Mouse (Mus musculus) ES-Bruce4 (cell line): ENCODE measurements around the gene Ear2. TPM values are rescaled to one million over a fixed set of nuclear protein-coding genes. Genes with fewer than 3 reads are reported as not detected.
"Not testable (repeated sequence)": the region's sequence is repeated elsewhere in the genome, so short reads cannot be mapped to it uniquely, and the experiment has no call there.

Experiments used
- H3K27ac ChIP-seq: 2 replicates; pipeline ENCODE4 v1.5.1; 2012; ENCODE audit warnings: low read length, inconsistent platforms; ENCODE audit not compliant: insufficient read depth
- H3K27me3 ChIP-seq: 2 replicates; pipeline ENCODE4 v1.6.1; 2012; ENCODE audit warnings: mild to moderate bottlenecking, low read length, inconsistent platforms; ENCODE audit not compliant: control insufficient read depth, poor library complexity, insufficient read depth, severe bottlenecking
- H3K36me3 ChIP-seq: 2 replicates; pipeline ENCODE4 v1.6.1; 2012; ENCODE audit warnings: inconsistent platforms, mild to moderate bottlenecking, low read length, moderate library complexity; ENCODE audit not compliant: control insufficient read depth, poor library complexity, insufficient read depth, severe bottlenecking
- H3K4me1 ChIP-seq: one replicate; pipeline ENCODE4 v1.8.1; 2011; ENCODE audit warnings: low read length; ENCODE audit not compliant: control insufficient read depth, insufficient read depth
- H3K4me3 ChIP-seq: 2 replicates; pipeline ENCODE4 v1.5.1; 2011; ENCODE audit warnings: low read depth, mild to moderate bottlenecking, low read length
- H3K9ac ChIP-seq: 2 replicates; pipeline ENCODE4 v1.6.1; 2012; ENCODE audit warnings: low read depth, mild to moderate bottlenecking, inconsistent platforms; ENCODE audit not compliant: poor library complexity, severe bottlenecking
- H3K9me3 ChIP-seq: replicated peaks from 2 replicates; pipeline ENCODE4 v1.6.1; 2012; ENCODE audit warnings: mild to moderate bottlenecking, low read length, inconsistent platforms; ENCODE audit not compliant: control insufficient read depth, poor library complexity, insufficient read depth, severe bottlenecking
- CTCF ChIP-seq: IDR thresholded peaks from one replicate; pipeline ENCODE4 v1.8.1; 2011; ENCODE audit warnings: low read depth, low read length
- EP300 ChIP-seq: IDR thresholded peaks from 2 replicates; pipeline ENCODE4 v1.6.1; 2011; ENCODE audit warnings: low read depth, low read length; ENCODE audit not compliant: insufficient read depth
- POLR2A ChIP-seq: IDR thresholded peaks from one replicate; pipeline ENCODE4 v1.8.1; 2011; ENCODE audit warnings: low read length; ENCODE audit not compliant: insufficient read depth
- polyA plus RNA-seq: library from polyadenylated mRNA; stranded (reverse); fragments of >200 nt; gene quantifications from 2 replicates; pipeline ENCODE4 v1.2.4, GENCODE M21; 2011; ENCODE audit warnings: low read depth; ENCODE audit not compliant: missing spikeins, insufficient read depth, insufficient read length

Ear2 gene
- polyA plus RNA-seq, 1 experiment, result not detected

DNA sequence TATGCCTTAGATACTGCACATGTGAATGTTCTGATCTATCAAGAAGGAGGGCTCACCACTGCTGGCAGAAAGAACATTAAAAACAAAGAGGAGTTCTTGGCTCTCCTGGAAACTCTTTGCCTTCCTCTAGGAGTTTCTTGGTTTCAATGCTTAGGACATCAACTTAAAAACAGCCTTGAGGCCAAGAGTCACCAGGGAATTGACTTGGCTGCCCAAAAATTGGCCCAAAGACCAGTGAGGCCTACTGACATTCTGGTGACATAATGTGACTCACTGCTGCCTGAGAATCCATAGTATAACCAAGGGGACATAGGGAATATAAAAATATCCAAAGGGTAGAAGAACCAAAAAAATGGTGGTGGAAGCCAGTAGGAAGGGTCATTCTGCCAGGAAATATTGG lies 8.5 kb downstream of the Ear2 start:
- Histone ChIP-seq H3K27me3 (no peaks in the 10 kb centered on the region), H3K9me3 (no peaks in the 10 kb centered on the region), H3K27ac (no peak overlapping the region), H3K36me3 (no peaks in the 10 kb centered on the region), H3K9ac (no peak overlapping the region), H3K4me1 (no peaks in the 10 kb centered on the region), H3K4me3 (no peak overlapping the region)
- TF ChIP-seq CTCF, result no peak
- TF ChIP-seq POLR2A, result no peak
- TF ChIP-seq EP300, result no peak

DNA sequence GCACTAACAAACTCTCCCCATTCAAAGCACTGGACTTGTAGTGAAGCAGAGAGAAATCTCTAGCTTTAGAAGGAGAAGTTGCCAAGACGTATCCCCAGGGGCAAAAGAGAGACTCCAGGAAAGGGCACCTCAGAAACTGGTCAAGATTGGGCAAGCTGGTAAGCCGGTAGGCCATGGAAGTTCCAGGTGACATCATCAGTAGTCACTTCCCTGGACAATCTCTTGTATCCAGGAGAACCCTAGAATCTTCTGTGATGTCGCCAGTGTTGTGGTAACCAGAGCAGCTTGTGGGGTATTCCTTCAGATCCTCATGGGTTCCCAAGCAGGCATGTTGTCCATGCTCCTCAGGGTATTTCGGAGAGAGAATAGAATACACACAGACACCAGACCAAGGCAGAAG lies 21.1 kb downstream of the Ear2 start, which contains the start of gene Gm3327:
Gm3327 (plus strand) TSS at position 301 of the 400 bp plus-strand sequence.
- H3K4me3 ChIP-seq, H3K36me3 ChIP-seq: not testable (repeated sequence)

More for the DNA sequence above, 21.1 kb downstream of the Ear2 start, which contains the start of gene Gm3327:
- H3K4me1 ChIP-seq, H3K27ac ChIP-seq, H3K9me3 ChIP-seq, H3K9ac ChIP-seq, H3K27me3 ChIP-seq: not testable (repeated sequence)

Other genes with a start within 250 kb of the Ear2 start
- gene Ear1, start 227.1 kb upstream of the Ear2 start, polyA plus RNA-seq, result not detected in 2 replicates
- not detected in 2 replicates for gene Ear10, start 179.1 kb upstream of the Ear2 start, polyA plus RNA-seq
- 1.0 and 2.0 TPM in 2 replicates for gene Gm8113, start 177.3 kb upstream of the Ear2 start, polyA plus RNA-seq
- gene Ang5, start 145.6 kb upstream of the Ear2 start, polyA plus RNA-seq, result not detected in 2 replicates
- gene Ang6, start 100.4 kb upstream of the Ear2 start, polyA plus RNA-seq, result not detected in 2 replicates
- not detected in 2 replicates for gene Gm3327, start 21.2 kb downstream of the Ear2 start, polyA plus RNA-seq
- not detected in 2 replicates for gene Gm8212, start 95.0 kb downstream of the Ear2 start, polyA plus RNA-seq
- gene 4930503E14Rik, start 110.6 kb downstream of the Ear2 start, polyA plus RNA-seq, result not detected in 2 replicates
- gene Gm8220, start 182.9 kb downstream of the Ear2 start, polyA plus RNA-seq, result not detected in 2 replicates
- gene Gm5930, start 235.9 kb downstream of the Ear2 start, polyA plus RNA-seq, result not detected in 2 replicates